ENCODE assay signal across 8 mouse cellular contexts in genomic region chr8:119559402-119559720, GRCm38 (mm10). TPM values are rescaled to one million over a fixed set of nuclear protein-coding genes. Genes with fewer than 3 reads are reported as not detected.
A peak's percentile ranks its signal among the peaks of the same experiment; 100 is the strongest.
DNase-seq lines count a peak whose midpoint lies in the region; ATAC-seq and TF ChIP-seq lines count a peak whose summit lies in the region.
"Had no signal": no experiment of that assay in that cellular context is flagged by ENCODE, and none has a peak within 500 bp of the region (broad histone marks: within the 10 kb centered on the region; RNA-seq: fewer than 3 reads in every experiment).

No protein-coding gene starts in this region.

- intact Hi-C loops in left cerebral cortex, adult 2 months (cut with DNase I) = loop anchor here (1.0 kb wide), 1 partner anchor 15 kb away; no protein-coding TSS in a partner anchor
- intact Hi-C loops in left cerebral cortex, postnatal 36 days (cut with DNase I) = loop anchor here (2.0 kb wide), 1 partner anchor 27 kb away; no protein-coding TSS in a partner anchor

- H3K4me3 ChIP-seq in left cerebral cortex, adult 2 months = peak overlapping the region; percentile 86
- H3K4me3 ChIP-seq in forebrain, embryonic 13.5 days = peak overlapping the region; percentile 72; the same call in 1 of the 2 replicates
- peak overlapping the region; percentile 86; the same call in 1 of the 2 replicates for H3K4me3 ChIP-seq in limb, embryonic 12.5 days (replicated peaks)
- H3K4me3 ChIP-seq in neural tube, embryonic 14.5 days (ENCODE audit: low read depth, low read length) = peak overlapping the region; percentile 74; the same call in 1 of the 2 replicates

- no peaks in the 10 kb centered on the region for H3K9me3 ChIP-seq in forebrain, embryonic 13.5 days (replicated peaks)
- H3K9me3 ChIP-seq in limb, embryonic 12.5 days = no peaks in the 10 kb centered on the region
- no peaks in the 10 kb centered on the region for H3K9me3 ChIP-seq in neural tube, embryonic 14.5 days (ENCODE audit: control insufficient read depth, low read length)

- no peak overlapping the region for H3K9ac ChIP-seq in forebrain, embryonic 13.5 days
- H3K9ac ChIP-seq in limb, embryonic 12.5 days (replicated peaks) = peak overlapping the region; percentile 46; the same call in 1 of the 2 replicates
- H3K9ac ChIP-seq in neural tube, embryonic 14.5 days (replicated peaks; ENCODE audit: low read depth, low read length) = no peak overlapping the region

- no peak for DNase-seq in left cerebral cortex, adult 2 months (ENCODE audit: extremely low spot score in 1 of 2, low spot score in 2 of 2)
- no peak for DNase-seq in left cerebral cortex, postnatal 36 days (ENCODE audit: low spot score in 2 of 2)
- no peak for DNase-seq in frontal cortex, postnatal 36 days (ENCODE audit: low spot score in 2 of 2)
- DNase-seq in B cell, adult 2 months = no peak

- H3K4me2 ChIP-seq in forebrain, embryonic 13.5 days = peak overlapping the region; percentile 58
- peak overlapping the region; percentile 58 for H3K4me2 ChIP-seq in limb, embryonic 12.5 days
- H3K4me2 ChIP-seq in neural tube, embryonic 14.5 days (ENCODE audit: low read depth, low read length) = peak overlapping the region; percentile 90

- TF ChIP-seq CTCF in left cerebral cortex, adult 2 months (IDR thresholded peaks at IDR 0.05) = no peak

- H3K27me3 ChIP-seq in forebrain, embryonic 13.5 days = no peaks in the 10 kb centered on the region
- no peaks in the 10 kb centered on the region for H3K27me3 ChIP-seq in limb, embryonic 12.5 days
- no peaks in the 10 kb centered on the region for H3K27me3 ChIP-seq in neural tube, embryonic 14.5 days (ENCODE audit: control insufficient read depth, insufficient read depth, low read length)

- H3K27ac ChIP-seq in left cerebral cortex, adult 2 months = peak overlapping the region; percentile 83
- H3K27ac ChIP-seq in forebrain, embryonic 13.5 days = no peak overlapping the region
- H3K27ac ChIP-seq in limb, embryonic 12.5 days = peak overlapping the region; percentile 47
- no peak overlapping the region for H3K27ac ChIP-seq in neural tube, embryonic 14.5 days (ENCODE audit: low read depth, low read length)

- H3K4me1 ChIP-seq in forebrain, embryonic 13.5 days = peaks cover 30% of the 10 kb centered on the region
- peaks cover 30% of the 10 kb centered on the region for H3K4me1 ChIP-seq in limb, embryonic 12.5 days (replicated peaks)
- H3K4me1 ChIP-seq in neural tube, embryonic 14.5 days (ENCODE audit: control insufficient read depth, insufficient read depth, low read length) = peaks cover 23% of the 10 kb centered on the region

- 89% methylated on average over 6 of the region's 6 CpGs for WGBS in forebrain, embryonic 13.5 days
- WGBS in limb, embryonic 12.5 days = 74% methylated on average over 6 of the region's 6 CpGs
- 90% methylated on average over 6 of the region's 6 CpGs for WGBS in neural tube, embryonic 14.5 days

- H3K36me3 ChIP-seq in forebrain, embryonic 13.5 days (ENCODE audit: poor library complexity, severe bottlenecking) = peaks cover 29% of the 10 kb centered on the region
- peaks cover 33% of the 10 kb centered on the region for H3K36me3 ChIP-seq in limb, embryonic 12.5 days
- H3K36me3 ChIP-seq in neural tube, embryonic 14.5 days (ENCODE audit: control insufficient read depth, insufficient read depth, low read length) = peaks cover 25% of the 10 kb centered on the region

- ATAC-seq in forebrain, embryonic 13.5 days = no peak; the same call in 1 of the 2 replicates
- no peak for ATAC-seq in limb, embryonic 12.5 days (ENCODE audit: insufficient number of reproducible peaks, insufficient read depth, low FRiP score, low TSS enrichment, low read depth)
- ATAC-seq in neural tube, embryonic 14.5 days (ENCODE audit: low read depth) = peak; percentile 18; the same call in 1 of the 2 replicates

RNA-seq across cellular contexts. Expression of gene Mbtps1, which starts 0.8 kb away (rescaled TPM):
- 10 to 100 TPM; 61.0 to 64.3 TPM for total RNA-seq in left cerebral cortex, adult 2 months (2021)
- total RNA-seq in left cerebral cortex, postnatal 36 days (2021) = 10 to 100 TPM; 65.4 to 74.4 TPM
- 67.2 and 70.5 TPM in 2 replicates for polyA plus RNA-seq in forebrain, embryonic 13.5 days (2015; fragmentation: Nextera tagmentation; extraction: Ambion mirVana)
- polyA plus RNA-seq in limb, embryonic 12.5 days (2016; fragmentation: Nextera tagmentation; extraction: Ambion mirVana) = 140 and 147 TPM in 2 replicates
- polyA plus RNA-seq in neural tube, embryonic 14.5 days (2014; fragmentation: Nextera tagmentation; extraction: Ambion mirVana) = 42.5 and 64.8 TPM in 2 replicates

RNA-seq across cellular contexts. Expression of gene Hsdl1, which starts 15.6 kb away (rescaled TPM):
- 10 to 100 TPM; 42.3 to 43.1 TPM for total RNA-seq in left cerebral cortex, adult 2 months (2021)
- total RNA-seq in left cerebral cortex, postnatal 36 days (2021) = 10 to 100 TPM; 43.2 to 43.6 TPM
- polyA plus RNA-seq in forebrain, embryonic 13.5 days (2015; fragmentation: Nextera tagmentation; extraction: Ambion mirVana) = 109 and 130 TPM in 2 replicates
- 33.6 and 35.3 TPM in 2 replicates for polyA plus RNA-seq in limb, embryonic 12.5 days (2016; fragmentation: Nextera tagmentation; extraction: Ambion mirVana)
- 158 and 176 TPM in 2 replicates for polyA plus RNA-seq in neural tube, embryonic 14.5 days (2014; fragmentation: Nextera tagmentation; extraction: Ambion mirVana)

RNA-seq across cellular contexts. Expression of gene Dnaaf1, which starts 15.7 kb away (rescaled TPM):
- total RNA-seq in left cerebral cortex, adult 2 months (2021) = under 1 TPM; 0.27 to 0.35 TPM
- under 1 TPM; 0.10 to 0.18 TPM for total RNA-seq in left cerebral cortex, postnatal 36 days (2021)
- polyA plus RNA-seq in forebrain, embryonic 13.5 days (2015; fragmentation: Nextera tagmentation; extraction: Ambion mirVana) = 0.19 and 0.62 TPM in 2 replicates
- not detected in 2 replicates for polyA plus RNA-seq in limb, embryonic 12.5 days (2016; fragmentation: Nextera tagmentation; extraction: Ambion mirVana)
- polyA plus RNA-seq in neural tube, embryonic 14.5 days (2014; fragmentation: Nextera tagmentation; extraction: Ambion mirVana) = 0.15 and 0.48 TPM in 2 replicates
- total RNA-seq: adrenal gland, postnatal 14 days had no signal

RNA-seq across cellular contexts. Expression of gene Taf1c, which starts 45.7 kb away (rescaled TPM):
- 10 to 100 TPM; 10.7 to 12.1 TPM for total RNA-seq in left cerebral cortex, adult 2 months (2021)
- 10 to 100 TPM; 10.1 to 10.3 TPM for total RNA-seq in left cerebral cortex, postnatal 36 days (2021)
- 15.2 and 16.8 TPM in 2 replicates for polyA plus RNA-seq in forebrain, embryonic 13.5 days (2015; fragmentation: Nextera tagmentation; extraction: Ambion mirVana)
- polyA plus RNA-seq in limb, embryonic 12.5 days (2016; fragmentation: Nextera tagmentation; extraction: Ambion mirVana) = 14.1 and 15.1 TPM in 2 replicates
- 12.7 and 14.7 TPM in 2 replicates for polyA plus RNA-seq in neural tube, embryonic 14.5 days (2014; fragmentation: Nextera tagmentation; extraction: Ambion mirVana)

RNA-seq across cellular contexts. Expression of gene Adad2, which starts 53.2 kb away (rescaled TPM):
- under 1 TPM; 0.18 to 0.54 TPM for total RNA-seq in left cerebral cortex, adult 2 months (2021)
- total RNA-seq in left cerebral cortex, postnatal 36 days (2021) = under 1 TPM in 1 of 2 experiments, not detected in 1; 0.15 TPM
- polyA plus RNA-seq in forebrain, embryonic 13.5 days (2015; fragmentation: Nextera tagmentation; extraction: Ambion mirVana) = not detected in 2 replicates
- polyA plus RNA-seq in limb, embryonic 12.5 days (2016; fragmentation: Nextera tagmentation; extraction: Ambion mirVana) = 0.14 and 0.41 TPM in 2 replicates
- not detected in 2 replicates for polyA plus RNA-seq in neural tube, embryonic 14.5 days (2014; fragmentation: Nextera tagmentation; extraction: Ambion mirVana)
- total RNA-seq: adrenal gland, postnatal 14 days had no signal

Comparison
In these comparisons a context has a peak if more than half of its experiments do, and no peak if none do; other contexts are left out.
1. H3K27ac ChIP-seq: peak in left cerebral cortex, adult 2 months (single experiment) and limb, embryonic 12.5 days (single experiment); none in forebrain, embryonic 13.5 days (single experiment) and neural tube, embryonic 14.5 days (single experiment).
2. Peak in every context shown above with its lines, with median percentiles within 50 percentile points of each other: H3K4me3 ChIP-seq and H3K4me2 ChIP-seq.